Mouse (Mus musculus) kidney, adult 2 months (tissue): ENCODE measurements around the gene Slc17a2. TPM values are rescaled to one million over a fixed set of nuclear protein-coding genes. Genes with fewer than 3 reads are reported as not detected.

Experiments
- DNase-seq: peaks from one replicate; pipeline ENCODE4 v3.0.0; 2021
- H3K27ac ChIP-seq: fragments of 200-500 bp; 2 replicates; pipeline ENCODE4 v1.5.1; 2012; ENCODE audit warnings: low read depth, low read length, control low read depth, inconsistent platforms; ENCODE audit not compliant: insufficient read depth
- H3K27me3 ChIP-seq: fragments of 200-500 bp; replicated peaks from 2 replicates; pipeline ENCODE4 v1.6.1; 2012; ENCODE audit warnings: mild to moderate bottlenecking, moderate library complexity, low read length, inconsistent platforms; ENCODE audit not compliant: control insufficient read depth, insufficient read depth
- H3K36me3 ChIP-seq: fragments of 200-500 bp; 2 replicates; pipeline ENCODE4 v1.6.1; 2012; ENCODE audit warnings: mild to moderate bottlenecking, moderate library complexity, low read length, inconsistent platforms; ENCODE audit not compliant: control insufficient read depth, insufficient read depth
- H3K4me1 ChIP-seq: fragments of 200-500 bp; 2 replicates; pipeline ENCODE4 v1.6.1; 2011; ENCODE audit warnings: low read length; ENCODE audit not compliant: control insufficient read depth, insufficient read depth
- H3K4me3 ChIP-seq: fragments of 200-500 bp; 2 replicates; pipeline ENCODE4 v1.5.1; 2011; ENCODE audit warnings: mild to moderate bottlenecking, low read depth, low read length, control low read depth; ENCODE audit not compliant: insufficient read depth
- CTCF ChIP-seq: fragments of 200-500 bp; conservative IDR thresholded peaks from 2 replicates; pipeline ENCODE4 v1.5.1; 2011; ENCODE audit warnings: low read depth, mild to moderate bottlenecking, control low read depth, low read length, moderate library complexity, mixed read lengths; ENCODE audit not compliant: insufficient read depth, insufficient read length
- POLR2A ChIP-seq: fragments of 200-500 bp; IDR thresholded peaks from one replicate; pipeline ENCODE4 v1.6.1; 2011; ENCODE audit warnings: low read depth, low read length, control low read depth
- WGBS: fragments of 180-500 bp; shearing (Covaris S2); methylation state at CpG from one replicate; pipeline ENCODE4 v1.1.7; 2018; 5-methylcytosine and 5-hydroxymethylcytosine counted together
- polyA plus RNA-seq: library from polyadenylated mRNA; depleted of rRNA; stranded (reverse); fragments of >200 nt; gene quantifications from 2 replicates; pipeline ENCODE4 v1.2.3, GENCODE M21; 2012

The Slc17a2 gene
- polyA plus RNA-seq, 1 experiment: 6.9 TPM

DNA sequence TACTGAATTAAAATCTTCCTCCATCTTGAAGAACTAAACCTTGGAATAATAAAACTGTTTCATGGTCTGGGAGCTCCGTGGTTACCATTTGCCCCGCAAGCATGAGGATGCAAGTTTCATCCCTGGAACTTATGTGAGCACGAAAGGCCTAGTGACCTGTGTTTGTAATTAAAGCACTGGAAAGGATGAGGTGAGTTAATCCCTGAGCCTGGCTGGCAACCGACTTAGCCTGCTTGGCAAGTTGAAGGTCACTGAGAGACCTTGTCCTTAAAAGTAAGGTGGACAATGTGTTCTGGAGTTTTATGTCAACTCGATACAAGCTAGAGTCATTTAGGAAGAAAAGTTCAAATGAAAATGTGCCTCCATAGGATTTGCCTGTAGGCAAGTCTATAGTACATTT, 28.0 kb downstream of the Slc17a2 start:
- 48% methylated on average over 5 of the region's 5 CpGs for WGBS
- DNase-seq: peak; percentile 73
- TF ChIP-seq CTCF (no peak), POLR2A (no peak)
- peaks cover 23% of the 10 kb centered on the region; the same call in 1 of the 2 replicates for H3K4me1 ChIP-seq
- H3K36me3 ChIP-seq: no peaks in the 10 kb centered on the region
- peak overlapping the region; percentile 86 for H3K27ac ChIP-seq
- no peaks in the 10 kb centered on the region for H3K27me3 ChIP-seq
- H3K4me3 ChIP-seq: no peak overlapping the region

DNA sequence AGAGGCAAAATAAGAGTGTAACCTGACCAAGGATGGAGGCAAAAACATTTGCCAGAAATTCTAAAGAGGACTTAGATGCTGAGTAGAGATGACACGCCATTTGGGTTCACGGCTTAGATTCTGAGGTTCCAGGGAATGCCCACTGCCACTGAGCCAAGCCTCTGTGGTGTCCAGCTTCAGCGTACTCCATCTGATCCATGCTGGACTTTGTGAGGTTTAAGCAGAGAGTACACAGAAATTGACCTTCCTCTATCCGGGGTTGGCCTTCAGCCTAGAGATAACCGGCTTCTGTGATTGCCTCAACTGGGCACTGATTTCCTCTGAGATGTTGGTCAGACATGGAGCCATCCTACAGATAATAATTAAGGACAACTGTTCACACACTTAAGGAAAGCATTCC, 29.8 kb downstream of the Slc17a2 start:
- Histone ChIP-seq H3K36me3 (no peaks in the 10 kb centered on the region), H3K27me3 (no peaks in the 10 kb centered on the region), H3K4me1 (peaks cover 23% of the 10 kb centered on the region; the same call in 1 of the 2 replicates), H3K27ac (peak overlapping the region; percentile 77), H3K4me3 (no peak overlapping the region)
- WGBS: 66% methylated on average over 5 of the region's 5 CpGs
- peak; percentile 55 for DNase-seq
- TF ChIP-seq CTCF (no peak), POLR2A (no peak)

DNA sequence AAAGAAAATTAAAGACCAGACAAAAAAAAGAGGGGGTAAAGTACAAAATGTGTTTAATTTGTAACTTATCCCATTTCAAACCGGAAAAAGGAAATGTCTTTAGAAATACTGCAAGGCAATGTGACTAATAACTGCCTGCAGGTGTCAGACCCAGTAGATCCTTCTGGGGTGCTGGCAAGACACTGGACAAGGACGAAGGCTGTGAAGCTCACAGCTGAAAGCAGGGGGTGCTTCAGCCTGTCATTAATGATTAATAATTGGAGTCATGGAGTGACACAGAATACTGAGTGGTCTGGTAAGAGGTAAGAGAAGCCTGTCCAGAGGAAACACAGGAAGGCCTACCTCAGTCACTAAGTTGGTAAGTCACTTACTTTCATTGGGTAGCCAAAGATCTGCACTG, 32.5 kb downstream of the Slc17a2 start, which contains the start of gene Slc17a3:
Slc17a3 (plus strand) TSS at position 127 of the 400 bp plus-strand sequence.
- peak within 1 kb of the TSS; percentile 42 for H3K4me3 ChIP-seq
- DNase-seq: peak; percentile 88
- WGBS: 30% methylated on average over 2 of the region's 2 CpGs
- peaks cover 29% of the 10 kb centered on the region; the same call in 1 of the 2 replicates for H3K4me1 ChIP-seq
- no peaks in the 10 kb centered on the region; the same call in 1 of the 2 replicates for H3K36me3 ChIP-seq
- peak; percentile 10 for TF ChIP-seq POLR2A
- no peak; the same call in 1 of the 2 replicates for TF ChIP-seq CTCF
- peak within 1 kb of the TSS; percentile 99 for H3K27ac ChIP-seq
- no peaks in the 10 kb centered on the region for H3K27me3 ChIP-seq

DNA sequence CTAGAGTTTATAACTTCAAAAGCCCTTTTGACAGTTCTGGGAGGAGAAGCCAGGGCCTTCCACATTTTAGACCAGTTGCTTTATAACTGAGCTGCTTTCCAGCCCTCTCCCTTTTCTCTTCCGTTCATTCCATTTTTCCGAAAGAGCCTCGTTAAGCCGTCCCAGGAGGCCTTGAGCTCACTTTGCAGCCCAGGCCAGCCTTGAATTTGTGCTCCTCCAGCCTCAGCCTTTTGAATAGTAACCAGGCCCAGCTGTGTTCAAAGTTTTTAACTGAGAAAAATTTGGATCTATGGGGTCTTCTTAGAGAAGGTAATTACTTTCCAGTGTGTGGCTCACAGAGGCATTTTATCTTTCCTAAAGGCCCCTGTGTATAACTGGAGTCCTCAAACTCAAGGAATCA, 39.1 kb downstream of the Slc17a2 start:
- no peak overlapping the region for H3K27ac ChIP-seq
- H3K4me3 ChIP-seq: no peak overlapping the region
- H3K4me1 ChIP-seq: peaks cover 5% of the 10 kb centered on the region; the same call in 1 of the 2 replicates
- no peak for DNase-seq
- H3K36me3 ChIP-seq: peaks cover 3% of the 10 kb centered on the region; the same call in 1 of the 2 replicates
- H3K27me3 ChIP-seq: no peaks in the 10 kb centered on the region
- TF ChIP-seq POLR2A (no peak), CTCF (no peak)
- 65% methylated on average over 4 of the region's 4 CpGs for WGBS

DNA sequence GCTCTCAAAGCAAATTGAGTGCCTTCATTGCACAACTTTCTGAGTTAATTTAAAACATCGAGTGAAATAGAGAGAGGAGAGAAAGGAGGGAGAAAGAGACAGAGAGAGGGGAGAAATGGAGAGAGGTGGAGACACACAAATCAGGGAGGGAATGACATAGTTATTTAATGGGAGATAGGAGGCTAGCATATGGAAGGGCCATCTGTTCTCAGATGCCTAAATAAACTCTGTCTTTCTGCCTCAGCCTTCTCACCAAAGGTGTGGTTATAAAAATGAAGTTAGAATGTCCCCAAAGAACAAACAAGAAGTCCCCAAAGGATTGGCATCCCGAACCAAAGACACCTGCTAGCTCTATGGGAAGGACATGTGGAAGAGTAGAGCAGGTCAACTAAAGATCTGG, 42.5 kb downstream of the Slc17a2 start:
- WGBS: 69% methylated on average over 2 of the region's 2 CpGs
- H3K4me3 ChIP-seq: no peak overlapping the region
- TF ChIP-seq POLR2A (no peak), CTCF (no peak)
- H3K36me3 ChIP-seq: peaks cover 3% of the 10 kb centered on the region; the same call in 1 of the 2 replicates
- no peaks in the 10 kb centered on the region for H3K27me3 ChIP-seq
- no peaks in the 10 kb centered on the region for H3K4me1 ChIP-seq
- no peak overlapping the region for H3K27ac ChIP-seq
- DNase-seq: no peak

DNA sequence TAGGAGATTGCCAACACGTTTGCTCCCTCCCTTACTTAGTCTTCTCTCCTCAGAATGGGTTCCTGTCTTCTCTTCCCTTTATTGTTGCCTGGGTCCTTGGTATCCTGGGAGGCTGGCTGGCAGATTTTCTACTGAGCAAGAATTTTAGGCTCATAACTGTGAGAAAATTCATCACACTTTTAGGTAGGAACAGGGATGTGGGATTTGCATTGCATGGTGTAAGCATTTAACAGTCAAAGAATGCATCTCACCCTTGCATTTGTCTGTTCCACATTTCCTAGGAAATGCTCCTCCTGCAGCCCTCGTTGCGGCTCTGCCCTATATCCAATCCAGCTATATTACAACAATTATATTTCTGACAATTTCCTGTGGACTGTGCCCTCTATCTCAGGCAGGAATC, 49.6 kb downstream of the Slc17a2 start:
- peaks cover 15% of the 10 kb centered on the region for H3K36me3 ChIP-seq
- H3K27ac ChIP-seq: peak overlapping the region; percentile 11; the same call in 1 of the 2 replicates
- 56% methylated on average over 3 of the region's 3 CpGs for WGBS
- no peak for DNase-seq
- H3K27me3 ChIP-seq: no peaks in the 10 kb centered on the region
- TF ChIP-seq CTCF (no peak), POLR2A (no peak)
- H3K4me1 ChIP-seq: peaks cover 9% of the 10 kb centered on the region; the same call in 1 of the 2 replicates
- H3K4me3 ChIP-seq: no peak overlapping the region

DNA sequence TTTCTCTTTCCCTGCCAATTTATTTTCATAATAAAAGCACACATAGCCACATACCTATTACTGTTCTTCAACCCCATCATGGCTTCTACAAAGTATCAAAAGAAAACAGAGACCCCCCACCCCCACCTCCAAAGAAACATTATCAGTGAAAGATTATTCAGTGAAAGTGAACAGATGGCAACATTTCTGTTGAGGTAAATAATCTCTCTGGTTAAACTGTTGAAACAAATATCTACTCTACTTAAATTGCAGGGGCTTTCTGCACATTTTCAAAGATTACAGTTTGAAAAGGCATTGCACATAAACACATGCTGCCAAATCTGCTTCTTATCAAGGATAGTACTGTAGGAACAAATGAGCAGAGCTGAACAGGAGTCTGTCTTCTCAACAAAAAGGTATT, 55.0 kb downstream of the Slc17a2 start:
- peaks cover 9% of the 10 kb centered on the region for H3K36me3 ChIP-seq
- no peak overlapping the region for H3K27ac ChIP-seq
- TF ChIP-seq POLR2A: no peak
- TF ChIP-seq CTCF: no peak
- no peak overlapping the region for H3K4me3 ChIP-seq
- peaks cover 11% of the 10 kb centered on the region for H3K4me1 ChIP-seq
- H3K27me3 ChIP-seq: no peaks in the 10 kb centered on the region
- DNase-seq: no peak
